Mouse (Mus musculus) liver, embryonic 14.5 days (tissue): ENCODE data around the gene Hoxb2. TPM values are rescaled to one million over a fixed set of nuclear protein-coding genes. Genes with fewer than 3 reads are reported as not detected.

Experiments used
- ATAC-seq: fragments of 200-750 bp; cut with Nextera tagmentation; 2 replicates; pipeline ENCODE4 v1.8.0; 2017; ENCODE audit warnings: moderate number of reproducible peaks, mild to moderate bottlenecking, moderate library complexity; ENCODE audit not compliant: insufficient read depth
- DNase-seq, 3 experiments: peaks; one replicate each; pipeline ENCODE4 v3.0.0-alpha.2; 2012 to 2013; ENCODE audit warnings: low read depth in 3 of 3, low spot score in 3 of 3
- H3K27ac ChIP-seq: fragments of 300-500 bp; sonication (generic); 2 replicates; pipeline ENCODE4 v1.5.1; 2014; ENCODE audit warnings: moderate library complexity, mild to moderate bottlenecking, control low read depth, inconsistent platforms
- H3K27me3 ChIP-seq: fragments of 300-500 bp; sonication (generic); 2 replicates; pipeline ENCODE4 v1.6.1; 2014; ENCODE audit warnings: mild to moderate bottlenecking, low read length, moderate library complexity; ENCODE audit not compliant: control insufficient read depth, insufficient read depth
- H3K36me3 ChIP-seq: fragments of 300-500 bp; sonication (generic); replicated peaks from 2 replicates; pipeline ENCODE4 v1.6.1; 2014; ENCODE audit warnings: low read depth; ENCODE audit not compliant: control insufficient read depth, insufficient read depth
- H3K4me1 ChIP-seq, 2 experiments: fragments of 200-500 bp in 1 of 2; fragments of 300-500 bp in 1 of 2; sonication (generic) in 1 of 2; replicated peaks; 2 replicates each; pipeline ENCODE4 v1.6.1; 2012 to 2014; ENCODE audit warnings: antibody characterized with exemption in 1 of 2, inconsistent platforms in 1 of 2, low read length in 1 of 2; ENCODE audit not compliant: control insufficient read depth in 2 of 2, insufficient read depth in 2 of 2
- H3K4me2 ChIP-seq: fragments of 300-500 bp; sonication (generic); 2 replicates; pipeline ENCODE4 v1.6.1; 2014; ENCODE audit warnings: low read depth, mild to moderate bottlenecking, control low read depth, moderate library complexity
- H3K4me3 ChIP-seq, 2 experiments: fragments of 200-500 bp in 1 of 2; fragments of 300-500 bp in 1 of 2; sonication (generic) in 1 of 2; 2 replicates each; pipeline ENCODE4 v1.5.1; 2012 to 2014; ENCODE audit warnings: low read depth in 2 of 2, low read length in 2 of 2, mild to moderate bottlenecking in 2 of 2, control low read depth in 1 of 2, inconsistent platforms in 1 of 2, moderate library complexity in 1 of 2; ENCODE audit not compliant: insufficient read depth in 1 of 2
- H3K9ac ChIP-seq: fragments of 300-500 bp; sonication (generic); replicated peaks from 2 replicates; pipeline ENCODE4 v1.6.1; 2014; ENCODE audit warnings: mild to moderate bottlenecking, control low read depth, moderate library complexity
- H3K9me3 ChIP-seq: fragments of 300-500 bp; sonication (generic); 2 replicates; pipeline ENCODE4 v1.6.1; 2016; ENCODE audit warnings: low read length, mixed read lengths; ENCODE audit not compliant: control insufficient read depth
- CTCF ChIP-seq: IDR thresholded peaks from 2 replicates; pipeline ENCODE4 v1.5.1; 2016; ENCODE audit warnings: antibody characterized with exemption, low read depth, control low read depth
- EP300 ChIP-seq: IDR thresholded peaks from 2 replicates; pipeline ENCODE4 v1.6.1; 2016; ENCODE audit warnings: antibody characterized with exemption, low read depth
- WGBS: fragments of 180-500 bp; shearing (Covaris S2); extraction: QIAGEN DNeasy Blood & Tissue Kit; methylation state at CpG from one replicate; pipeline ENCODE4 v1.1.7; 2014; ENCODE audit not compliant: insufficient replicate concordance; 5-methylcytosine and 5-hydroxymethylcytosine counted together
- polyA plus RNA-seq, 2 experiments: library from polyadenylated mRNA; depleted of rRNA in 1 of 2; stranded (reverse) in 1 of 2; unstranded in 1 of 2; fragments of >200 nt; fragmentation: Nextera tagmentation in 1 of 2; extraction: Ambion mirVana in 1 of 2; gene quantifications; 2 replicates each; pipeline versions ENCODE4 v1.2.1 to v1.2.3; 2012 to 2014

Gene Hoxb2
- polyA plus RNA-seq, 2 experiments, result 0.51 to 1.1 TPM

DNA sequence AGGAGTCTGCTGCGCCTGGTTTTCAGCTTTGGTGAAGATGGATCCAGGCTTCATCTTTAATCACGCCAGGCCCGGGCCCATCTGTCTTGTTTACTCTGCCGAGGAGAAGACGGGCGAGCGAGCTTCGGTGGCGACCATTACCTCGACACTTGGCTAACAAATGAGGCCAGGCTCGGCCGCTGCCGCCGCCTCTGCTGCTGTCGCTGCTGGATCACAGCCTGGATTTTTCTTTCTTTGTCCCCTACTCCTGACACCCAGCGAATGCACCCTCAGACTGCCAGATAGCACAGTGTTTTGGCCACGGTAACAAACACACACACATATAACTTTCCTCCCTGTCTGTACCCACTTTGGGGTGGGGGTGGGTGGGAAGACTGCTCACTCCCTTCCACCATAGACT is 29.6 kb upstream of the Hoxb2 start:
- ATAC-seq (no peak), DNase-seq (no peak)
- Histone ChIP-seq H3K9ac (no peak overlapping the region), H3K27ac (no peak overlapping the region), H3K27me3 (peaks cover 76% of the 10 kb centered on the region), H3K4me3 (no peak overlapping the region), H3K36me3 (no peaks in the 10 kb centered on the region), H3K4me2 (no peak overlapping the region), H3K9me3 (no peaks in the 10 kb centered on the region), H3K4me1 (no peaks in the 10 kb centered on the region)
- TF ChIP-seq CTCF (no peak), EP300 (no peak)
- WGBS, result 43% methylated on average over 17 of the region's 17 CpGs

DNA sequence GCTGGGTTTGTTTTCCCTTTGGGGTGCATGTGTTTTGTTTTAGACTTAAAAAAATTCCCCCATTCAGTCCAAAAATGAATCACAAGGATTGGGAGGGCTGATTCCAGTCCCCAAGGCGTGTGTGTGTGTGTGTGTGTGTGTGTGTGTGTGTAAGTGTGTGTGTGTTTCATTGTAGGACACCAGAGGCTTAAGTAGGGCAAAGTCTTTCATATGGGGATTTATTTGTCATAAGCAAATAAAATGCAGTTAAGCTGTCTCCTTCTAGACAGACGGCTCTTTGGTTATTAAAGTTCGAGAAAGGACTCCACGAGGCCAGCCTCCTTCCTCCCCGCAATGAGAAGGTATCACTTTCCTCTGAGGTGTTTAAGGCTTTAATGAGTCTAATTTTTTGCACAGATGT is 28.5 kb upstream of the Hoxb2 start:
- no peaks in the 10 kb centered on the region for H3K36me3 ChIP-seq
- H3K9me3 ChIP-seq, result no peaks in the 10 kb centered on the region
- TF ChIP-seq EP300 (no peak), CTCF (no peak)
- no peak for DNase-seq
- peaks cover 76% of the 10 kb centered on the region for H3K27me3 ChIP-seq
- H3K9ac ChIP-seq, result no peak overlapping the region
- no peaks in the 10 kb centered on the region for H3K4me1 ChIP-seq
- WGBS, result 41% methylated on average over 5 of the region's 5 CpGs
- H3K4me2 ChIP-seq, result no peak overlapping the region
- no peak overlapping the region for H3K27ac ChIP-seq
- no peak for ATAC-seq
- no peak overlapping the region for H3K4me3 ChIP-seq

DNA sequence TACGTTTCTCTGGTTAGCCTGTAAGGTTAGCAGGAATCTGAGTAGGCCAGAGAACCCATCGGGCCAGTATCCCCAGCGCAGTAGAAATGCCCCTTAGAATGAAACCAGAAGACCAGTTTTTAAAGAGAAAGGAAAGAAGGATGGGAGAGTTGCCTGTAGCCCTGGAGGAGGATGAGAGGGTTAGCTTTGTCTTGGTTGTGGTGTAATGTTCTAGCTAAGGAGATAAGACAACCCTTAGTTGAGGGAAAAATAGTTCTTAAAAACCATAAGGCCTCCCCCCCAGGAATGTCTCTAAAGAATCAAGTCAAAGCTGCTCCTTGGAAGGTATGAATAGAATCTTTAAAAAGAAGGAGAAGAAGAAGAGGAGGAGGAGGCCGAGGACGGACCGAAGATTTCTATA is 27.6 kb upstream of the Hoxb2 start:
- Histone ChIP-seq H3K9ac (no peak overlapping the region), H3K9me3 (no peaks in the 10 kb centered on the region), H3K36me3 (no peaks in the 10 kb centered on the region), H3K4me2 (no peak overlapping the region), H3K4me3 (no peak overlapping the region), H3K27me3 (peaks cover 74% of the 10 kb centered on the region), H3K27ac (no peak overlapping the region), H3K4me1 (no peaks in the 10 kb centered on the region)
- TF ChIP-seq CTCF (no peak), EP300 (no peak)
- no peak for DNase-seq
- 31% methylated on average over 6 of the region's 6 CpGs for WGBS
- ATAC-seq, result no peak

DNA sequence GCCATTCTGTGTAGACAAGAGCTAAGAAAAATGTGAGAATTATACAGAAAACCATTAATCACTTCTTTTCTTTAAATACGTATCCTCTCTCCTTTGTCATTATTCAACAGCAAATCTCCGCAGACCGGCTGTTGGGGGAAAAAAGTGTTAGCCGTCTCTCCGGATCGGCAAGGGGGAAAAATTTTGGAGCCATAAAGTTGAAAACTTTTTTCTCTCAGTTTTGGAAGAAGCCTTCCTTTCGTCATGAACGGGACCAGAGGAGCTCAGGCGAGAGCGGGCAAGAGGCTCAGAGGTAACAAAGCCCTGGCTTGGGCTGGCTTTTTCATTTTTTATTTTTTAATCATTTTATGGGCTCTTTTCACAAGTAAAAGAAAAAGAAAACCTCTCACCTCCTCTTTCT is 27.2 kb upstream of the Hoxb2 start, which contains the start of gene Hoxb3:
Gene Hoxb3 (plus strand): TSS at position 173 of the 400 bp plus-strand sequence.
- no peak for ATAC-seq
- Histone ChIP-seq H3K9me3 (no peaks in the 10 kb centered on the region), H3K27ac (no peak within 1 kb of the TSS), H3K4me1 (no peaks in the 10 kb centered on the region), H3K4me2 (no peak within 1 kb of the TSS), H3K9ac (no peak within 1 kb of the TSS), H3K27me3 (peaks cover 72% of the 10 kb centered on the region), H3K36me3 (no peaks in the 10 kb centered on the region), H3K4me3 (no peak within 1 kb of the TSS)
- TF ChIP-seq EP300, result no peak
- TF ChIP-seq CTCF, result no peak
- DNase-seq, result no peak
- WGBS, result 55% methylated on average over 10 of the region's 10 CpGs

DNA sequence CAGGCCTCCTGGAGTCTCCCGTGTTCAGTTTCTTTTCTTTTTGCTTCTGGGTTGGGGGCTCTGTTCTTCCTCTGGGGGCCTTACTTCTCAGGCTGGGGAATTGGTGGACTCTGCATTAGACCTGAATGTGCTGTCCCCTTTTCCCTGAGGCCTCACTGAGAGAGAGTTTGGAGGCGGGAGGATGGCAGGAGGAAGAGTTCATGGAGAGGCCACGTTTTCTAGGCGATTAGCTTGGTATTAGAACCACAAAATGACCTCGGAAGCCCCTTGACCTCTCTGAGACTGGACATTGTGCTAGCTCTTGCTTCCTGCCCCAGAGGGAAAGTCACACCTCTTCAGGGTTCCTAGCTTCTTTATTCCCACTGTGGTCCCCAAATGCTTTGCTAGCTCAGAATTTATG is 26.2 kb upstream of the Hoxb2 start:
- DNase-seq, result no peak
- H3K36me3 ChIP-seq, result no peaks in the 10 kb centered on the region
- H3K4me1 ChIP-seq, result no peaks in the 10 kb centered on the region
- H3K27me3 ChIP-seq, result peaks cover 68% of the 10 kb centered on the region
- no peak for TF ChIP-seq CTCF
- TF ChIP-seq EP300, result no peak
- 18% methylated on average over 5 of the region's 5 CpGs for WGBS
- no peaks in the 10 kb centered on the region for H3K9me3 ChIP-seq
- H3K4me3 ChIP-seq, result no peak overlapping the region
- no peak overlapping the region for H3K27ac ChIP-seq
- no peak for ATAC-seq
- no peak overlapping the region for H3K9ac ChIP-seq
- H3K4me2 ChIP-seq, result no peak overlapping the region
